Mouse (Mus musculus): ENCODE measurements at regions not wholly inside any gene's neighbourhood (a gene's known extent, or its start where the extent isn't known, plus 50 kb on each side); places are given as distances from the start of the nearest gene placed in this dataset.
A peak's percentile ranks its signal among the peaks of the same experiment; 100 is the strongest.

DNA sequence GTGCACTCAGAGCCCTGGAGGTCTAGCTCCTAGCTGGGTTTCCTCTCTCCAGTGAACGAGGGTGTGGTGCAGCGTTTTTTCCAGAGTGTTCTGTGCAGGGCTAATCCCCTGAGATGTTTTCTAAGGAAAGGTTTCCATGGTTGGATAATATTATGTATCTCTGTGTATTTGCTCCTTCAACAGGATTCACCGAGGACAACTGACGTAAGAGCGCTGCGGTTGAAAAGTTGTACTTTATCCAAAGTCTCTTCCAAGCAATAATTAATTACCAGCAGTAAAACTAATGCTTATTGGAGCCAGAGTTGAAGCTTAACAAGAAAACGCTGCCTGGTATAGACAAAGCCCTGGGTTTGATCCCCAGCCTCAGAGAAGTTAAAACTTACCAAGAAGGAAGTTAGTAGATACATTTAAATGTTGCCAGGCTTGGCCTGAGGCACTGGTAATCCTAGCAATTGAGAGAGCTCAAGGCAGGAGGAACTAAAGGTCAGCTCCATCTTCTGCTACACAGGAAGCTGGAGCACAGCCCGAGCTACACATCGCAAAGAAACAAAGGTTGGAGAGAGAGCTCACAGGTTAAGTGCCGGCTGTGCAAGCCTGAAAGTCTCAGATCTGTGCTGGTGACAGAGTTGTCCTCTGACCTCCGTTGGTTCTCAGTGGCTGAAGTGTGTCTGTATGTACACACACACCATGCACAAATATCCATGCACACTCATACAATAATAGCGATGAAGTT lies 51.2 kb upstream of the Rap1b start:
- ATAC-seq (ENCODE audit: insufficient read depth): no peak
- peaks cover 13% of the 10 kb centered on the region for H3K4me1 ChIP-seq (replicated peaks)
- H3K27me3 ChIP-seq: no peaks in the 10 kb centered on the region; the same call in 1 of the 2 replicates
- no peaks in the 10 kb centered on the region for H3K9me3 ChIP-seq (replicated peaks)
- H3K9ac ChIP-seq: no peak overlapping the region
- no peaks in the 10 kb centered on the region for H3K36me3 ChIP-seq (replicated peaks)
- H3K4me2 ChIP-seq: no peak overlapping the region
- H3K27ac ChIP-seq (replicated peaks): no peak overlapping the region
- 59% methylated on average over 12 of the region's 12 CpGs for WGBS (ENCODE audit: insufficient replicate concordance)
- no peak overlapping the region for H3K4me3 ChIP-seq (replicated peaks)

DNA sequence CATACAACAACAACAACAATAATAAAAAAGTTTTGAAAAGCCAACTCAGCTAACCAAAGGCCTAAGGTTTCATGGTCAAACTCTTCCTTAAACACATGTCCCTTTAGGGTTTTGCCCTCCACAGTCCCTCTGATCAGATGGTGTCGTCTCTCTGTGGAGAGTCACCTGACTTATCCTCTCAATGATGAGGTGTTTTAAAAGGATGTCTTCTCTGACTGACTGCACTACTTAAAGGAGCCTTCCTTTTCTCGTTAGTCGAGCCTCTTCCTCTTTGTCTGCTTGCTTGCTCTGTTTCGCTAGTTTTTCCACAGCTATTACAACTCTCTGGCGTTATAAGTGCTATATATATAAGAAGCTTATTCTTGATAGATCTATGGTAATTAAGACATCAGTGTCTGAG lies 51.9 kb upstream of the Rap1b start:
- WGBS (ENCODE audit: insufficient replicate concordance): 54% methylated on average over 5 of the region's 5 CpGs
- H3K9ac ChIP-seq: no peak overlapping the region
- no peaks in the 10 kb centered on the region; the same call in 1 of the 2 replicates for H3K27me3 ChIP-seq
- no peak overlapping the region for H3K4me2 ChIP-seq
- H3K9me3 ChIP-seq (replicated peaks): no peaks in the 10 kb centered on the region
- H3K4me1 ChIP-seq (replicated peaks): peaks cover 13% of the 10 kb centered on the region
- no peak overlapping the region for H3K27ac ChIP-seq (replicated peaks)
- no peaks in the 10 kb centered on the region for H3K36me3 ChIP-seq (replicated peaks)
- no peak overlapping the region for H3K4me3 ChIP-seq (replicated peaks)
- no peak for ATAC-seq (ENCODE audit: insufficient read depth)

DNA sequence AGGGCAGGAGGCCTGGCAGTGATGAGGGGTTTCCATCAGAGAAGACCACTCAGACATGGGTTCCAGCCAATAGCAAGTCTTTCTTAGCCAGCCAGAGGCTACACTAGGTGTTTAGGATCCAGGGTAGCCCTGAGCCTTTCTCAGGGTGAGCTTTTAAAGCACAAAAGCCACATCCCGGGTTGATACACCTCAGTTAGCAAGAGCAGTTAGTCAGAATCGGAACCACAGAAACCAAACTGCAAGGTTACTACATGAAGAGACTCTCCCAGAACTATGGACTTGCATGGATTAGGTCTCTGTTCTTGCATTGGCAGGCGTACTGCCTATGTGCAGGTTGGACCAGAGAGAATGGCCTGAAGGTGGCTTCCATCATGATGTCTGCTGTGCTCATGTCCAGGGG lies 52.6 kb upstream of the Rap1b start:
- H3K9me3 ChIP-seq (replicated peaks): no peaks in the 10 kb centered on the region
- no peaks in the 10 kb centered on the region for H3K36me3 ChIP-seq (replicated peaks)
- H3K4me3 ChIP-seq (replicated peaks): no peak overlapping the region
- 55% methylated on average over 3 of the region's 3 CpGs for WGBS (ENCODE audit: insufficient replicate concordance)
- no peaks in the 10 kb centered on the region; the same call in 1 of the 2 replicates for H3K27me3 ChIP-seq
- no peak overlapping the region for H3K27ac ChIP-seq (replicated peaks)
- peaks cover 13% of the 10 kb centered on the region for H3K4me1 ChIP-seq (replicated peaks)
- no peak overlapping the region for H3K9ac ChIP-seq
- ATAC-seq (ENCODE audit: insufficient read depth): no peak
- no peak overlapping the region for H3K4me2 ChIP-seq

- H3K4me2 ChIP-seq: peak overlapping the region; percentile 39
- H3K27me3 ChIP-seq: no peaks in the 10 kb centered on the region; the same call in 1 of the 2 replicates
- no peaks in the 10 kb centered on the region for H3K36me3 ChIP-seq (replicated peaks)
- H3K4me3 ChIP-seq (replicated peaks): no peak overlapping the region
- H3K9ac ChIP-seq: no peak overlapping the region
- H3K27ac ChIP-seq (replicated peaks): no peak overlapping the region; the same call in 1 of the 2 replicates
- 29% methylated on average over 13 of the region's 13 CpGs for WGBS (ENCODE audit: insufficient replicate concordance)
- ATAC-seq (ENCODE audit: insufficient read depth): peak; percentile 58; the same call in 1 of the 2 replicates
- no peaks in the 10 kb centered on the region for H3K9me3 ChIP-seq (replicated peaks)
- H3K4me1 ChIP-seq (replicated peaks): peaks cover 13% of the 10 kb centered on the region
Measured at GRCm38 (mm10) chr10:117899410-117899935, 53.6 kb upstream of the Rap1b start.

DNA sequence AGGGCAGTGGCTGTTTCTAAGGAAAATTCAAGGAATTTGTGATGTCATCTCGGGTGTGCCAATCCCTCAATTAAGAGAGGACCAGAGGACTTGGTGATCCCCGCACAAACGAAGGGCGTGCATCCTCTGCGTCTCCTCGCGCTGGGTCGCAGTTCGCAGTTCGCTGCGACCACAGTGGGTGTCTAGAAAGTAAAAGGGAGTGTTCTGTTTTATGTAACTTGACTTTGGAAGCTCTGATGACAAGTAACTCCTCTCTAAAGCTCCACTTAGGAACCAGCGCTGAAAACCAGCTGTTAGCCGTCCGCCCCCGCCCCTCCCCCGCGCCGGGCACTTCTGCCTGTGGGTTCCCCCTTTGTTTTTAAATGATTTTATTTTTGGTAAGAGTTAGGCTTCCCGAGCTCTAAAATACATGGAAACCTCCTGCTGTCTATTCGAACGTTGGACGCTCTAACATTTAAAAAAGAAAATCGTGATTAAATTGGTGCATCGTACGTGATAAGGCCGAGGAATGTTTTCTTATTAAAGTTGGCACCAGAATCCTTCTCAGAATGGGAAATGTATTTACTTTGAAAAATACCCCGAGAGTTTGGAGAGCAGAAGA lies 59.9 kb upstream of the Rap1b start:
- no peak overlapping the region for H3K9ac ChIP-seq
- no peak for ATAC-seq (ENCODE audit: insufficient read depth)
- peak overlapping the region; percentile 27 for H3K4me3 ChIP-seq (replicated peaks)
- H3K4me2 ChIP-seq: peak overlapping the region; percentile 55
- H3K9me3 ChIP-seq (replicated peaks): no peaks in the 10 kb centered on the region
- 25% methylated on average over 27 of the region's 27 CpGs for WGBS (ENCODE audit: insufficient replicate concordance)
- no peaks in the 10 kb centered on the region for H3K27me3 ChIP-seq
- H3K4me1 ChIP-seq (replicated peaks): peaks cover 9% of the 10 kb centered on the region
- H3K27ac ChIP-seq (replicated peaks): no peak overlapping the region
- no peaks in the 10 kb centered on the region for H3K36me3 ChIP-seq (replicated peaks)

GRCm38 (mm10) chr10:117906267-117906811 lies 60.5 kb upstream of the Rap1b start:
- H3K36me3 ChIP-seq (replicated peaks): no peaks in the 10 kb centered on the region
- H3K4me2 ChIP-seq: peak overlapping the region; percentile 55
- peak overlapping the region; percentile 27; the same call in 1 of the 2 replicates for H3K4me3 ChIP-seq (replicated peaks)
- H3K4me1 ChIP-seq (replicated peaks): peaks cover 9% of the 10 kb centered on the region
- ATAC-seq (ENCODE audit: insufficient read depth): 0 out of 2 replicates have a peak, but pooled peaks have one; percentile 9
- no peaks in the 10 kb centered on the region for H3K9me3 ChIP-seq (replicated peaks)
- WGBS (ENCODE audit: insufficient replicate concordance): 38% methylated on average over 11 of the region's 11 CpGs
- H3K9ac ChIP-seq: no peak overlapping the region
- H3K27me3 ChIP-seq: no peaks in the 10 kb centered on the region
- H3K27ac ChIP-seq (replicated peaks): no peak overlapping the region

- Histone ChIP-seq H3K27me3 (no peaks in the 10 kb centered on the region), H3K9ac (no peak overlapping the region), H3K4me3 (replicated peaks) (no peak overlapping the region), H3K27ac (replicated peaks) (no peak overlapping the region), H3K36me3 (replicated peaks) (no peaks in the 10 kb centered on the region), H3K4me2 (no peak overlapping the region), H3K4me1 (replicated peaks) (peaks cover 9% of the 10 kb centered on the region), H3K9me3 (replicated peaks) (no peaks in the 10 kb centered on the region)
- no peak for ATAC-seq (ENCODE audit: insufficient read depth)
- 70% methylated on average over 16 of the region's 16 CpGs for WGBS (ENCODE audit: insufficient replicate concordance)
Measured at GRCm38 (mm10) chr10:117908079-117908675, 62.3 kb upstream of the Rap1b start.

DNA sequence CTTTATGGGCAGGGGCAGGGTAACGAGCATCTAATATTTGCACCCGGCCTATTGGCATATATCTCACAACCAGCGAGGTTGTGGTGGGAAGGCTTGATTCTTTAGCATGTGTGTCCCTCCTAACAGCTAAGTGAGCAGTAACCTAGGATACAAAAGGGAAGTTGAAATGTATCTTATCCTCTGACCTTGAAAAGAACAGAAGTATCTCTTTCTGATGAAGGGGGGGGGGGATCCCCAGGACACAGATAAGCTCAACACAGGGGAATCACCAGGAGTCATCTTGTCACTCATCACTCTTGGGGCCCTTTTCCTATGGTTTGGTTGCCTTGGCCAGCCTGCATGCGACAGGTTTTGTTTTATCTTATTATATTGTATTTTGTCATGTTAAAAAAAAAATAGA lies 63.3 kb upstream of the Rap1b start:
- 24% methylated on average over 4 of the region's 4 CpGs for WGBS (ENCODE audit: insufficient replicate concordance)
- Histone ChIP-seq H3K4me1 (replicated peaks) (peaks cover 9% of the 10 kb centered on the region), H3K4me2 (no peak overlapping the region), H3K27ac (replicated peaks) (no peak overlapping the region), H3K27me3 (no peaks in the 10 kb centered on the region), H3K4me3 (replicated peaks) (no peak overlapping the region), H3K9ac (no peak overlapping the region), H3K9me3 (replicated peaks) (no peaks in the 10 kb centered on the region), H3K36me3 (replicated peaks) (no peaks in the 10 kb centered on the region)
- ATAC-seq (ENCODE audit: insufficient read depth): no peak

- no peak overlapping the region for H3K4me3 ChIP-seq (replicated peaks)
- peaks cover 9% of the 10 kb centered on the region for H3K4me1 ChIP-seq (replicated peaks)
- H3K4me2 ChIP-seq: no peak overlapping the region
- no peak overlapping the region for H3K9ac ChIP-seq
- H3K27me3 ChIP-seq: no peaks in the 10 kb centered on the region
- H3K9me3 ChIP-seq (replicated peaks): no peaks in the 10 kb centered on the region
- WGBS (ENCODE audit: insufficient replicate concordance): 58% methylated on average over 11 of the region's 11 CpGs
- H3K36me3 ChIP-seq (replicated peaks): no peaks in the 10 kb centered on the region
- ATAC-seq (ENCODE audit: insufficient read depth): no peak
- H3K27ac ChIP-seq (replicated peaks): no peak overlapping the region
Measured at GRCm38 (mm10) chr10:117909811-117910239, 64.0 kb upstream of the Rap1b start.

DNA sequence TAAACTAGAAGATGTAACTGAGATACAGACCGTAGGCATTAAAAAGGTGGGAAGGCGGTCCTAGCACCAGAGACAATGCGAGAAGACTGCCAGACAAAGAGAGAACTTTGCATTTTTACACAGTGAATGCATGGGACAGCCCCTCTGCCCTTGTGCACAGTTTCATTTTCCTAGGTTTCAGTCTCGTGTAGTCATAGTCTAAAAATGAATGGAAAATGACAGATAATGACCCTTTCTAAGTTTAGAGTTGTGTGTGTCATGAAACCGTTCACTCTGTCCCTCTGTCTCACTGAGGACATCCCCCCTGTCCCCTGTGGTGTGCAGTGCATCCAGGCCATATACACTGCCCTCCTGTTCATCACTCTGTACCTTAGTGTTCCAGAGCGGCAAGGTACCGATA lies 64.6 kb upstream of the Rap1b start:
- H3K36me3 ChIP-seq (replicated peaks): no peaks in the 10 kb centered on the region
- no peak overlapping the region for H3K9ac ChIP-seq
- H3K4me3 ChIP-seq (replicated peaks): no peak overlapping the region
- peaks cover 9% of the 10 kb centered on the region for H3K4me1 ChIP-seq (replicated peaks)
- H3K27ac ChIP-seq (replicated peaks): no peak overlapping the region
- ATAC-seq (ENCODE audit: insufficient read depth): no peak
- H3K27me3 ChIP-seq: no peaks in the 10 kb centered on the region
- WGBS (ENCODE audit: insufficient replicate concordance): 66% methylated on average over 7 of the region's 7 CpGs
- no peak overlapping the region for H3K4me2 ChIP-seq
- no peaks in the 10 kb centered on the region for H3K9me3 ChIP-seq (replicated peaks)

All from liver, embryonic 15.5 days (tissue).